Mouse (Mus musculus): ENCODE results near the gene A630010A05Rik. TPM values are rescaled to one million over a fixed set of nuclear protein-coding genes. Genes with fewer than 3 reads are reported as not detected.
"Not testable (repeated sequence)": the region's sequence is repeated elsewhere in the genome, so short reads cannot be mapped to it uniquely, and the experiment has no call there.

Gene A630010A05Rik
- not detected in 2 replicates for polyA plus RNA-seq (2015; fragmentation: Nextera tagmentation; extraction: Ambion mirVana)

- H3K9ac ChIP-seq: no peak within 1 kb of the TSS
- H3K4me3 ChIP-seq: no peak within 1 kb of the TSS
- ATAC-seq (replicated peaks): no peak
- H3K4me2 ChIP-seq: no peak within 1 kb of the TSS
- no peaks in the 10 kb centered on the region for H3K27me3 ChIP-seq (replicated peaks)
- no peaks in the 10 kb centered on the region for H3K4me1 ChIP-seq
- WGBS: 93% methylated on average over 1 of the region's 1 CpGs
- H3K36me3 ChIP-seq (replicated peaks): no peaks in the 10 kb centered on the region
- H3K27ac ChIP-seq: no peak within 1 kb of the TSS
- H3K9me3 ChIP-seq: no peaks in the 10 kb centered on the region
Measured at GRCm38 (mm10) chr16:14562017-14562416, at the start of gene A630010A05Rik. TSS of gene A630010A05Rik (plus strand) at chr16:14562317.

- no peak overlapping the region for H3K4me2 ChIP-seq
- H3K36me3 ChIP-seq (replicated peaks): no peaks in the 10 kb centered on the region
- H3K4me3 ChIP-seq: no peak overlapping the region
- H3K9me3 ChIP-seq: no peaks in the 10 kb centered on the region
- H3K4me1 ChIP-seq: no peaks in the 10 kb centered on the region
- H3K27me3 ChIP-seq (replicated peaks): no peaks in the 10 kb centered on the region
- no peak overlapping the region for H3K9ac ChIP-seq
- no peak overlapping the region for H3K27ac ChIP-seq
- ATAC-seq (replicated peaks): no peak
Measured at GRCm38 (mm10) chr16:14535766-14536165, 26.4 kb upstream of the A630010A05Rik start.

DNA sequence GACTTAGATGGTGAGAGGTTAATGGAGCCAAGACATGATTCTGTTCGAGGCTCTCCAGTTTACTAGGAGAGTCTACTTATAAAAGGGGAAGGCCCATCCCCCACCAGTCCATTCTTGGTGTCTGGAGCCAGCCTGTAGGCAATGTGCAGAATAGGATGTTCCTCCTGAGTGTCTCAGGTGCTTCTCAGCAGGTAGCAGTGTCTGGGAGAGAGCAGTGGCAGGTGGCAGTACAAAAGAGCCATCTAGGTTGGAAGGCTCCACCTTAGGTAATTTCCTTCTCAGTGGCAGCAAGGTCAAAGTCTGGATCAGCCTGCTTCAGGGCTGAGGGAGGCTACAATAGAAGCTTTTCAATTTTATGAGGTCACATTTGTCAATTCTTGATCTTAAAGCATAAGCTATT is 4.9 kb upstream of the A630010A05Rik start:
- not testable (repeated sequence) for H3K9ac ChIP-seq; H3K9me3 ChIP-seq; H3K36me3 ChIP-seq (replicated peaks); H3K4me1 ChIP-seq; H3K27ac ChIP-seq; H3K4me2 ChIP-seq; ATAC-seq (replicated peaks); H3K4me3 ChIP-seq; H3K27me3 ChIP-seq (replicated peaks)
- WGBS: 62% methylated on average over 1 of the region's 1 CpGs

Other genes starting within 250 kb of the A630010A05Rik start
- 188 and 198 TPM in 2 replicates for gene Fopnl, start 244.9 kb upstream of the A630010A05Rik start, polyA plus RNA-seq (2015; fragmentation: Nextera tagmentation; extraction: Ambion mirVana)
- gene Abcc1, start 200.8 kb upstream of the A630010A05Rik start, polyA plus RNA-seq (2015; fragmentation: Nextera tagmentation; extraction: Ambion mirVana): 9.4 and 10.6 TPM in 2 replicates